Mouse (Mus musculus) left cerebral cortex, adult 9 months (tissue): ENCODE measurements around the gene Arl14ep.
"Not testable (repeated sequence)": the region's sequence is repeated elsewhere in the genome, so short reads cannot be mapped to it uniquely, and the experiment has no call there.

Source experiments
- DNase-seq, 2 experiments: peaks; one replicate each; pipeline ENCODE4 v3.0.0; 2022; ENCODE audit warnings: low spot score in 2 of 2

Arl14ep gene

DNA sequence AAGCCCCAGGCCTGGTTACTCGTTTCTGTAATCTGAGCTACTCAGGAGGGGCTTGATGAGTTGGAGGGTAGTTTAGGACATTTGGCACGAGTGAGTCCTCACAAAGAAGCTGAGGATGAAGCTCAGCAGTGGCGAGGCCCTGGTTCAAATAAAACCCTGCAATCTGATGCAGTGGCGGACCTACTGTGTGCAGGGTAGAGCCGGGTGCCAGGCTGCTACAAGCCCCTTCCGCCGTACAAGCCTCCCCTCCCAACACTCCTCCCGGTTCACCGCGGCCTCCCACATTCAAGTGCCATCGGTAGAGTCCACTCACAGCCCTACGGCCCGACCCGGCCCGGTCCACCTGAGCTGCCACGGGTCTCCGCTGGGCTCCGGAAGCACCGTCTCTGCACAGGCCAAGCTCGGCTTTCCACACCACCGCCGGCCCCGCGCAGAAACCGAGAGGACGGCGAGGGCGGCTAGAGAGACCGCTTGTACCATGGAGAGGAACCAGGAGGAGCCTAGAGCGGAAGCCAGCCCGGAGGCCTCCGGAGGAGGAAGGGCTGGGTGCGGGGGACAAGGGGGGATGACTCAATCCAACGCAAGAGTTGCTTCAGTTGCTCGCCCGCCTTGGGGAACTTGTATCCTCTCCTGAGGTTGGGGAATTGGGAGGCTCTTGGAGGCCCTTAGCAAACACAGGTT, at the start of gene Arl14ep:
Arl14ep (minus strand) TSS at position 466 of the 681 bp plus-strand sequence.
- DNase-seq, result peak; percentile 65 to 87

DNA sequence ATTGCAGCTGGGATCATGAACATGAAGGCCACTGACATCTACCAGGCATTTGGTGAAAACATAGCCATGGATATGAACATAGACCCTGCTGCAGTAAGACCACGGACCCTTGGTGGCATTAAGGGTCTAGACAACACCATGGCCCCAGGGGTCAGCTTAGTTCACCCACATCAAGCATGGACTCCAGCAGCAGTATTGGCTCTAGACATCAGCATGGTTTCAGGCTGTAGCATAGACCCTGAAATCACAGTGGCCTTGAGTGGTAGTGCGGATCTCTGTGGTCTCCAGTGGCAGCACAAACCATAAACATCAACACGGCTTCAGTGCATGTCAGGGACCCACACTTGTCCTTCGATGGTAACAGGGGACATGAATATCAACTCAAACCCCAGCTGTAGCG, 48.5 kb upstream of the Arl14ep start:
- no peak for DNase-seq

DNA sequence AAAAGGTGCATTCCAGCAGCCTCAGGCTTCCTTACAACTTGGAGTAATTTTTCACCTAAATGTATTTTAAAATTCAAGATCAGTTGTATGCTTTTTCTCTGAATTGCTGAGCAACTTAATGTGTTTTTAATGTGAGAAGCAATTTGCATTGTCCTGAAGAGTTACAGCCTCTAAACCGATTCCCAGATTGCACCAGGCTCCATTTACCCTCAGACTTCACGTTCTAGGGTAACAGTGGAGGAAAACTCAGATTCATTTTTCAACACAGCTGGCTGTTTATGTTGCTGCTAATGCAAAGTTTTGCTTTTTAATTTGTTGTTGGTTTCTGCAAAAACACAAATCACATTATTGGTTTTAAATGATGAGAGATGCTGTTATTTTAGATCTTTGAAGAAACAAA, 45.1 kb upstream of the Arl14ep start:
- DNase-seq, result no peak

DNA sequence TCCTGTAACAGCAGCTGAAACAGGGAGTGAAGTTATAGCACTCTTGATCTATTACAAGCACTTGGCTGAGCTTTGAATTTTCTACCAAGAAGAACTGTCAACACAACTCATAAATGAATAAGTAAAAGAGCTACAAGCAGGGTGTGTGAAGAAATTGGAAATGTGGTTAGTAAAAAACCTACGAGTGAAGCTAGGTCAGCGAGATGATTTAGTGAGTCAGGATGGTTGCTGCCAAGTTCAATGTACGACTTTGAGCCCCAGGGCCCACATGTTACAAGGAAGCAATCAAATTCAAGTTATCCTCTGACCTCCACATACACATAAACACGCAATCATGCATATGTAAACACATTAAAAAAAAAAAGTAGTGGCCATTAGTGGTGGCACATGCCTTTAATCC, 38.9 kb upstream of the Arl14ep start:
- DNase-seq, result no peak

DNA sequence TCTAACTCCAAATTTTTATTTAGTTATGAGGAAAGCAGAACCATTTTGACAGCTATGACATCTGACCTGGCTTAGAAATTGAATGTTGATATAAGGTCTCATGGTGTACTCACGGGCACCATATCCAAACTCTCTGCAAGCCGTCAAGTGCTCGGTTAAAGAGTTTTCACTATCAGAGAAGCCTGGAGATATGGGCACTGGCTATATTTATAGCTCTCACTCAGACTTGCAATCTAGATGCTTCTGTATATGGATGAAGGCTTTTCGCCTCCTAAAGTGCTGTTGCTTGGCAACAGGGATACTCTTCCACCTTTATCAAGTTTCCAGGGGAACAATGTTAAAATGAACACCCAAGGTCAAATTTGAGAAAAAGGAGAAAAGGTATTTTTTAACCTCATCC, 38.1 kb upstream of the Arl14ep start:
- no peak for DNase-seq

DNA sequence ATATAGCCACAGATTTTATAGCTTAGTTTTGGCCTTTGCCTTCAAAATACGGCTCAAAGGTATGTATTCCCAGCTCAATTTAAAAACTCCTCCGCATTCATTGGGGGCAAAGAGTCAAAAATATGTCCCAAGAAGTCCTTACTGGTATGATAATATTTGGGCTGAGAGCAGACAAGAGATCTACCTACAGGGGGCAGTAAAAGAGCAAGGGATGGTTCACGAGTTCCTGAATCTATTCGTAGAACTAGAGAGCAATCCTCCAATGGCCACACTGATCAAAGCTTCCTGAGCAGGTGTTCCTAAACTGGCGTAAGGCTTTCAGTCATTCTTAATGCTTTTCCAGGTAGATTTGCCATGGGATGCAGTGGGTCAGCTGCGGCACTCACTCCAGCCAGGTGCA, 35.9 kb upstream of the Arl14ep start:
- peak in 1 of 2 experiments; percentile 26 for DNase-seq

DNA sequence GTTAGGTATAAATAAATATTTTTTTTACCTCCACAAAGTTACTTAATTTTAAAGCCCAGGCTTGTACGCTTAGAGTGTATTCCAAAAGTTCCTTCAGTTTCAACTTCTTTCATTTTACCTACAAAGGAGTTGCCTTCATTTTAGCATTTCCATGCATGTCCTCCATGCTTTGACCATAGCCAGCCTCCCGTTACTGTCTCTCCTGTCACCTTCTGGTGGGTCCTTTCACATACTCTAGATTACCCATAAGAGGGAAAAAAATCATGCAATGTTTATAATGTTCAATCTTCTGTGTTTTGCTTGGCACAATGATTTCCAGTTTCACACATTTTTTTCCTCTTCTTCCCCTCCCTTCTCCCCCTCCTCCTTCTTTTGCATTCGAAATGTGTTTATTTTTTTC, 32.2 kb upstream of the Arl14ep start:
- no peak for DNase-seq

DNA sequence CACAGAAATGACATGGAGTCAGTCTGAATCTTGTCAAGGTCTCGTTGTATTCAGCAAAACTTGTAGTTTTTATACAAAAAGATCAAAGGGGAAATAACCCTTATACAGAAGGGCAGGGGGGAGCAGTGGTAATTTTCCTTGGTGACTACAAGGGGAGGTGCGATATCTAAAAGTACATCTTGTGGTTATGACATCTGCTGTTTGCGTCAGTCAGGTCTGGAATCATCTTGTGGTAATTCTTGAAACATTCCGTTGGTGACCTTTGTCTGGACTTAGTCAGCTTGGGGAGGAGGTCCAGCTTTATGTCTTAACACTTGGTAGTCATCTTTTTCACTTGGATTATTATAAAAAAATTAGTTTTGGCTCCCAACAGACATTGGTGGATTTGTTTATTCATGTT, 31.7 kb upstream of the Arl14ep start:
- not testable (repeated sequence) for DNase-seq

DNA sequence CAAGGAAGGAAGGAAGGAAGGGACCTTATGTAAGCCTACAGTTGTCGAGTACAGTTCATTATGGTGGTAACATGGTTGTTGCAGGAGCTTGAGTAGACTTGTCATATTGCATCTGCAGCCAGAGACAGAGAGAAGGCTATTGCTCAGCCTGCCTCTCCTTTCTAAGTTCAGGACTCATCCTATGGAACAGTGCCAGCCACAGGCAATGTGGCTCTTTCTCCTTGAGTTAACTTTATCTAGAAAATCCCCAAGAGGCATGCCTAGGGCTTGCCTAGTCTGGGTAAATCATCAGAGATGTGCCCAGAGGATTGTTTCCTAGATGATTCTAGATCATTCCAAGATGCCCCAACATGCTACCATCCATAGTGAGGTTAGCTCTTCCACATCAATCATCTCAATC, 17.0 kb upstream of the Arl14ep start:
- no peak for DNase-seq

DNA sequence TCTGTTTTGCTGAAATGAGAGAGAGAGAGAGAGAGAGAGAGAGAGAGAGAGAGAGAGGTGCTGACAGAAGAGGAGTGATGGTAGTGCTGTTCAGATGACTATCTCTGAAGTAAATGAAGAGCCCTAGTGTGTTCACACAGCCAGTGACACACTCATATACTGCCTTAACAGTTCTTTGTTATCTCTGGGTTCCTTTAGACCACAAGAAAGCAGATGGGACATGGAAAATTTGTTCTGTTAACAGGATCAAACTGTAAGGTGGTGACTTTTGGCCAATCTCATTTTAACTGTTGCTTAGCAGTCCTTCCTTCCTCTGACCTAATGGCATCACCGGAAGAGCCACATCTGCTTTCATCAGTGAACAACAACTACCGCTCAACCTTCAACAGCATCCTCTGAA, 10.7 kb upstream of the Arl14ep start:
- no peak for DNase-seq

DNA sequence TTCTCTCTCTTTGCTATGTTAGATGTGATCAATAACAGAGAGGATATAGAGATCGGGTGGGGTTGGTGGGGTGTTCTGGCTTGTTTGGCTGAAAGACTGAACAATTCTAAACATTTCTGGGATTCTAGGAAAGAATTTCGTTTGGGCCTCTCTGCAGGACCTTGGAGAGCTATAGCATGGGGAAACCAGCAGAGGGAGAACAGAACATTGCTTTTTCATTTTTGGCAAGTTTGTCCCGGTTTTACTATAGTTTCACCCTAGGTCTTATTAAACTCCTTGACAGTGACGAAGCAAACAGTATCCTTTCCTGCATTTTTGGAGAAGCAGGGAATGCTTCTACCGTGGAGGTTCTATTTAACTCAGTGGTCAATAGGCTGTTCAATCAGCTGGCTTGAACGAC, 8.3 kb upstream of the Arl14ep start:
- no peak for DNase-seq

DNA sequence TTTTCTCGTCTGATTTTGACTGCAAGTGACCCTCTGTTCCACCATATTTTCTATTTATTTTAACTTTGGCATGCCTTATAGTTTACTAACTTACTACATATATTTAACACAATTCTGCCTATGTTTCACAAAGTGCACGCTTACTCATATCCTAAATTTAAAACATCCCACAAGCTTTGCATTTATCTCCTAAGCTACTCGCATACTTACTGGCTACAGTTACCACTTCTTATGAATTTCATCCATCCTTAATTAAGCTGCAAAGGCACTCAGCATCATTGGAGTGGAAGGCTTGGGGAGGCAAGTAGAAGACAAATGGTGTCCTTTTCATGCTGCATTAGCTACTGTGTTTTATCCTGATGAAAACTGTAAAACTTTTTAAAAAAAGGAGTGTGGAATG, 2.2 kb upstream of the Arl14ep start:
- DNase-seq, result no peak

DNA sequence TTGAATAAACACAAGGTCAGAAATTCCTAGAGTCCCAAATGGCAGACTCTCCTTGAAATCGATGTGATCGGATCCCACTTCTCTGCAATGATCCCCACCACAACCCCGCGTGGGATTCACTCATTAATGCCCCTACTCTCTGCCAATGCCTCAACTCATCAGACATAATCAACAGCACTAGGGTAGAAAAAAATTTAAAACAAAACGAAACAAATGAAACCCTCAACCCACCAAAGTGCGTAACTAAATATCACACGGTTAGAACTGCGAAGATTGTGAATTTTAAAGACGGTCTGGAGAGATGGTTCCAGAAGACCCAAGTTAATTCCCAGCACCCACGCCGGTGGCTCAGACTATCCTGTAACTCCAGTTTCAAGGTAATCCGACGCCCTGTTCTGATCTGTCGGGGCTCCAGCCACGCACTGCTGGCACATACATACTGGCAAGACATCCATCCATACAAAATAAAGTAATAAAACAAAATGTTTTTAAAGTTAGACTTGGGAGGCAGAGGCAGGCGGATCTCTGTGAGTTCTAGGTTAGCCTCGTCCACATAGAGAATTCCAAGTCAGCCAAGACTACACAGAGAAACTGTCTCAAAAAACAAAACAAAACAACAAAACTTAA, 779 bp downstream of the Arl14ep start:
- no peak for DNase-seq

DNA sequence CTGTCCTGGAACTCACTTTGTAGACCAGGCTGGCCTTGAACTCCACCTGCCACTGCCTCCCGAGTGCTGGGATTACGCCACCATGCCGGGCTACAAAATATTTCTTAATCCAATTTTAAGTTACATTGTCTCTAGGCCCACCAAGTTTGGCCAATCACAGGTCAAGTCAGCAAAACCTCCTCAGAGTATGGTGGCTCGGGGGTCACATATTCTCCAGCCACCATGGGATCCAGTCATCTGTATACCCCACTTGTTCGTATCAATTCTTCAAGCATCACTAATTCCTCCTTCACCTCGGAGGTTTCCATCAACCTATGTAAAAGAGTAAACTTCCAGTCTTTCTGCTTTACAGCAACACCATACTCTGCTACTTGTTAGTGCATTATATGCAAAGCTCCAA, 1.4 kb downstream of the Arl14ep start:
- no peak for DNase-seq

DNA sequence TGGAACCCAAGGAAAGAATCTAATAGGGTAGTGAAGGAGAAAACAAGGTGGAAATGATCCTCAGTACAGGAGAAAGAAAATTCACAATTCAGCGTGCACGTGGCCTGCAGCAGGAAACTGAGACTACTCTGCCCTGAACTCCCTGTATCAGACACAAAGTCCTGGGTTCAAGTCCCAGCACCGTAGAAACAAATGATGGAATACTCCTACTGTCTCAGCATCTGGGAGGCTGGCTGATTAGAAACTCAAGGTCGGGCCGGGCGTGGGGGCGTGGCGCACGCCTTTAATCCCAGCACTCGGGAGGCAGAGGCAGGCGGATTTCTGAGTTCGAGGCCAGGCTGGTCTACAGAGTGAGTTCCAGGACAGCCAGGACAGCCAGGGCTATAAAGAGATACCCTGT, 3.3 kb downstream of the Arl14ep start:
- no peak for DNase-seq

DNA sequence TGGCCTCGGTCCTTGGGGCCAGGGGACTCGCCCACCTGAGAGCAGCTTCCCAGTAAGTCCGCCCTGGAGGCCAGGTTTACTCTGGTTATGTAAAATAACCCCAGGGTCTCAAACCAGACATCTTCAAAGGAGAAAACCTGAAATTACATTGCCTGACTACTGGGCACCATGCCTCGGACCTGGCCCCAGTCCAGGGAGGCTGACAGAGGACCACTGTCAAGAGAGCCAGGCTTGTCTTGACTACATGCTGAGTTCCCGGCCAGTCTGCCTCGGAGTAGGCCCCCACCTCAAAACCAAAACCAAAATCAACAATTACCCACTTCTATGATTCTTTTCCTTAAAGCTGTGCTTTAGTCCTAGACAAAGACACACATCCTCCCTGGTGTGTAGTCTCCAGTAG, 5.9 kb downstream of the Arl14ep start:
- no peak for DNase-seq

DNA sequence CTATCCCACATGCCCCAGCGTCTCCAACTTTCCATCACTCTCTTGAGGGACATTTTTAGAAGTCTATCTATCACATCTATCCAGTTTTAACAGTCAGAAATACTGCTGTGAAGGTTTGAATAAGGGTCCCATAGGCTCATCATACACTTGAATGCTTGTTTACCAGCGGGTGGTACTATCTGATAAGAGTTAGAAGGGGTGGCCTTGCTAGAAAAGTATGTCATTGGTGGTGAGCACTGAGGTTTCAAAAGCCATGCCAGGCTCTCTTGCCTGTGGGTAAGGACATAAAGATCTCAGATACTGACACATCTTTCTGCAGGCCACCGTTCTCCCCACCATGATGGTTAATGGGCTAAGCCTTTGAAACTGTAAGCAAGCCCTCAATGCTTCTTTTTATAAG, 10.7 kb downstream of the Arl14ep start:
- no peak for DNase-seq

DNA sequence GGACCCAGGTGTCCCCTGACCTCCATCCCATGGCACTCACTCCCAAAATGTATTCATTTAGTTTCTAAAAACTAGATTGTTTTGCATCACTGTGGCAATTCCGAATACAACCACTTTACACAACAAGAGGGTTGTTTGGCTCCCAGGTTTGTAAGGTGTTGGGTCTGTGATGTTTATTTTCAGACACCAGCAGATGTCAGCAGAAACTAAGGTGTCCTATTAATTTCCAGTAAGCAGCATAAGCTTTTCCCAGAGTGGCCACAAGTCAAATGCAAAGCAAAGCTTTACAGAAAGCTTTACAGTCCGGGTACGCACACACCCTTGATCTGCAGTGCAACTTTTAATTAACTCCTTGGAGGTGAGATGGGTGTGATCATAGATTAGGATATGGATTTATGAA, 12.6 kb downstream of the Arl14ep start:
- DNase-seq, result no peak

DNA sequence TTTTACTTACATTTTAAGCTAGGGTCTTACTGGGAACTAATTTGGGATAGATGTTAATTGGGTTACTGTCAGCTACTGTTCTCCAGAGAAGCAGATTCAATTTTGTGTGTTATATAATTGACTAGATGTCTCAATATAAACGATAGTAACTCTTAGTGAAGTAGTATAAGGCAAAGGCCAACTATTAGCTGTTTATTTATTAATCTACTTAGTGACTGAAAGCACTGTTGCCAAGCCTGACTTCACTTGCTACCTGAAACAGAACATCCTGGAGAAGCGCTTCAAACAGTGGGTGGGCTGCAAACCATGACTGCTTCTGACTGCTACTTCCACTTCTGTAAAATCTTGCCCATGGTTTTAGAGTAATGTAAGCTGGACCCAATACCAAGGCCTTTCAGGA, 13.2 kb downstream of the Arl14ep start:
- no peak for DNase-seq

DNA sequence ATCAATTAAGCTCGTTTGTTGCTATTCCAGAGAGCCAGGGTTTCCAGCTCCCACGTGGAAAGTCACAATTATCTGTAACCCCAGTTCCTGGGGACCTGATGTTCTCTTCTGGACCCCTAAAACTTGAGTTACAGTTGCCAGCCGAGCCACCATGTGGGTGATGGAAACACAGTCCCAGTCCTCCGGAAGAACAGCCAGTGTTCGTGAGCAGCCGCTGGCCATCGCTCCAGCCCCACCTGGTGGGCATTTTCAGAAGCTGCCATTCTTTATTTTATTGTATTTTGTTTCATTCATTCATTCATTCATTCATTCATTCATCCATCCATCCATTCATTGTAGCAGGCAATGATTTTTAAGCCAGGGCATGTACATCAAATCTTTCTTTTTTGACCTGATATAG, 14.0 kb downstream of the Arl14ep start:
- no peak for DNase-seq

DNA sequence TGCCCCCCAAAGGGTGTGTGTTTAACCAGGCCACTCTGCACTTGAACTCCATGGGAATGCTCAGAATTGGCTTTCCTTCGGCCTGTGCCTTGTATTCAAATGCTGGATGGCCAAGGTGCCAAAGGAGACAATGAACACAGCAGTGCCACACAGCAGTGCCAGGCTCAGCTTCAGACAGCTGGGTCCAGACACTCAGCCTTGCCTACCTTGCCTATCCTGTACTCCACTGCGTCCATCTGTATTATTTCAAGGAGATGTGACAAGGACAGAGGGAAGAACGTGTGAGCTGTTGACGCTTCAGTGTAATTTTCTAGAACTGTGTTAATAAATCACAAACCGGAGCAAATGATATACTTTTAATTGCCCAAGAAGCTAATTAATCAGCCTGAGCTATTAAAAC, 14.8 kb downstream of the Arl14ep start:
- no peak for DNase-seq

DNA sequence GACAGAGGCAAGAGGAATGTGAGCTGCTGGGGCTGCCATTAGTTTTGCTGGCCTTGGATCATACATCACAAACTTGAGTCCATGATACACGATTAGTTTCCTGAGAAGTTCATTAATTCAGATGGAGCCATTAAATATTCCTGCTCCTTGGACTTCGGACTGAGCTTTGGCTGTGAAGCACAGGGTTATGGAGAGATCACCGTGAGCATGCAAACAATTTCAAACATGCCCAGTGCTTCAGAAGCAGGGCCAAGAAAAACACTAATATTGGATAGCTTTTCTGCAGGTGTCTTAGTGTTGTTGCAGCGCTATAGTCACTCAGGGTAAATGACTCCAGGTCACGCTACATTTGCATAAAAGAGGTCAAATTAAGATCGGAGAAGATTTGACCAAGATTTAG, 15.3 kb downstream of the Arl14ep start:
- no peak for DNase-seq

DNA sequence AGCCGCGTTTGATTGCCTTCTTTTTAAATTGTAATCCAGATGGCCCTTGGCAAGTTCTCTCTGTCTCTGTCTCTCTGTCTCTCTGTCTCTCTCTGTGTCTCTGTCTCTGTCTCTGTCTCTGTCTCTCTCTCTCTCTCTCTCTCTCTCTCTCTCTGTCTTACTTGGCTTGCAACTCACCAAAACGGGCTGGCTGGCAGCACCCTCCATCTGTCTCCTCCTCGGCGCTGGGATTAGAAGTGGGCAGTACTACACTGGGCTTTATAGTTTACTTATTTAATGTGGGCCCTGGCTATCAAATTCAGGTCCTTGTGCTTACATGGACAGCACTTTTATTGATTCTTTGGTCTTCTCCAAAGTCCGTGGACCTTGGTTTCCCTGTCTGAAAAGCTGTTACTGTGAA, 18.1 kb downstream of the Arl14ep start:
- no peak for DNase-seq

DNA sequence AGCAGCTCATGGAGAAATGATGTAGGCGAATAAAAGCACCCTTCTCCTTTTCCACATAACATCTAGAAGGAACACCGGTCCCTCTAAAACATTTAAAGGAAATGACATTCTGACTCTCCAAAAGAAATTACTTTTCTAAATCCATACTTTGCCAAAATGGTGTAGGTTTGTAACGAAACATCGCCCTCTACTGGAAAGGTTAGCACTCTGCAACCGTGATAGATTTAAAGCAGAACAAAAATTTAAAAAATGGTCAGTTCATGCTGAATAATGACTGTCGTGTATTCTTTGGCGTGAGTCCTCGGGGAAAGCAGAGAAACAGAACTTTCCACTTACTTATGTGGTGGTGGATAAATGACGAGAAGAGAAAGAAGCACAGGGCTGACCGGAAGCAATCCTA, 18.6 kb downstream of the Arl14ep start:
- peak in 1 of 2 experiments; percentile 35 for DNase-seq
